Mouse (Mus musculus) thymus, adult 2 months (tissue): Measurements from ENCODE around the gene Faap100.

ENCODE experiments used
- CTCF ChIP-seq: fragments of 200-500 bp; IDR thresholded peaks from 2 replicates; pipeline ENCODE4 v1.5.1; 2012; ENCODE audit warnings: mild to moderate bottlenecking, control low read depth, low read length, moderate library complexity, borderline replicate concordance; ENCODE audit not compliant: control insufficient read depth, poor library complexity, insufficient read depth; ENCODE audit errors: extremely low read depth
- POLR2A ChIP-seq: fragments of 200-500 bp; IDR thresholded peaks from 2 replicates; pipeline ENCODE4 v1.6.1; 2012; ENCODE audit warnings: mild to moderate bottlenecking, low read length, control low read depth, moderate library complexity; ENCODE audit not compliant: control insufficient read depth, poor library complexity, insufficient read depth; ENCODE audit errors: extremely low read depth

DNA sequence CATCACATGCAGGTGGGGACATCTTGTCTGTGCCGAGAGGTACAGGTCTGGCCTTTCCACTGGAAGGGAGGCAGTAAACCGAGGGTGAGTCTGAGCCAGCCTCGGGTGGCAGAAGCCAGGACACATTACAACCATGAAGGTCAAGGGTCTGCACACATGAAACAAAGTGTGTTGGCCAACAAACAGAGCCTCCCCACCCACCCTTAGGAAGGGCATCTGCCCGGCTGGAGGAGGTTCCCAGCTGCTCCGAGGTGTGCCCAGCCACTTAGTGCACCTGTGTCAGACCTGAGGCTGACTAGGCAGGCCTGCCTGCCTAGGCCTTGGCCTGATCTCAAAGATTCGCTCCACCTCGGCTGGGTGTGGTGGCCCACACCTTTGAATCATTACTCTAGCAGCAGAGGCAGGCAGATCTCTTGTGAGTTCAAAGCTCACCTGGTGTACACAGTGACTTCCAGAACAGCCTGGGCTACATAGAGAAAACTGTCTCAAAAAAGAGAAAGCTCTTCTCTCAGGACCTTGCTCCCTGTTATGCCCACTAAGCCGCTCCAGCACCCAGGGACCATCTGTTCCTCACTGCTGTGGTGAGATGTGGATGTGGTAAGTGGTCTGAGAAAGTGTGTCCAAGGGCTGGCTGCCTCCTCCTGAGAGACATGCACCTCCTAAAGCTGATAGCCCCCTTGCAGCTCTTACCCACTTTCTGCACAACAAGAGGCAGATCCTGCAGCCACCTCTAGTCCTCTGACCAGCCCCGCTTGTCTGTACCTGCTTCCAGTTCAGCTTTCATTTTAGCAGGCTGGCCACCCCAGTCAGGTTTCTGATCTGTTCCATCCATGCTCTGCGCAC, 27.1 kb downstream of the Faap100 start:
- TF ChIP-seq CTCF (no peak), POLR2A (no peak)
